Mouse (Mus musculus) erythroblast, embryonic 14.5 days (primary cell): Measurements from ENCODE around the gene Fanca. TPM values are rescaled to one million over a fixed set of nuclear protein-coding genes. Genes with fewer than 3 reads are reported as not detected.

Experiments
- H3K27me3 ChIP-seq: 2 replicates; pipeline ENCODE4 v1.6.1; 2012; ENCODE audit warnings: inconsistent platforms; ENCODE audit not compliant: control insufficient read depth
- H3K36me3 ChIP-seq: 2 replicates; pipeline ENCODE4 v1.6.1; 2012; ENCODE audit warnings: mild to moderate bottlenecking, inconsistent platforms; ENCODE audit not compliant: control insufficient read depth
- H3K4me1 ChIP-seq: 2 replicates; pipeline ENCODE4 v1.6.1; 2012; ENCODE audit warnings: inconsistent platforms; ENCODE audit not compliant: control insufficient read depth
- H3K4me3 ChIP-seq: replicated peaks from 2 replicates; pipeline ENCODE3; 2012; ENCODE audit warnings: moderate library complexity, mild to moderate bottlenecking, inconsistent platforms
- H3K9me3 ChIP-seq: 2 replicates; pipeline ENCODE4 v1.6.1; 2012; ENCODE audit warnings: low read length, inconsistent platforms, mixed read lengths; ENCODE audit not compliant: control insufficient read depth
- GATA1 ChIP-seq: IDR thresholded peaks from 2 replicates; pipeline ENCODE4 v1.6.1; 2012; ENCODE audit warnings: low read length, inconsistent platforms, mixed read lengths
- TAL1 ChIP-seq: IDR thresholded peaks from 3 replicates; pipeline ENCODE4 v1.6.1; 2012; ENCODE audit warnings: low read length, inconsistent platforms, mixed read lengths
- polyA plus RNA-seq: library from polyadenylated mRNA; stranded (reverse); fragments of >175 nt; gene quantifications from 2 replicates; pipeline ENCODE4 v1.2.3, GENCODE M21; 2012

The Fanca gene
- polyA plus RNA-seq, 1 experiment = 9.7 TPM

GRCm38 (mm10) chr8:123345135-123345534 is 26.8 kb upstream of the Fanca start:
- TF ChIP-seq GATA1 (no peak), TAL1 (no peak)
- peaks cover under 1% of the 10 kb centered on the region for H3K9me3 ChIP-seq
- H3K27me3 ChIP-seq = no peaks in the 10 kb centered on the region

GRCm38 (mm10) chr8:123343422-123343821 is 25.0 kb upstream of the Fanca start:
- H3K27me3 ChIP-seq = no peaks in the 10 kb centered on the region
- TF ChIP-seq TAL1 = no peak
- no peak for TF ChIP-seq GATA1
- H3K4me3 ChIP-seq = no peak overlapping the region
- peaks cover 34% of the 10 kb centered on the region for H3K4me1 ChIP-seq
- H3K9me3 ChIP-seq = peaks cover 3% of the 10 kb centered on the region
- H3K36me3 ChIP-seq = no peaks in the 10 kb centered on the region

More at GRCm38 (mm10) chr8:123345135-123345534, 26.8 kb upstream of the Fanca start:
- H3K36me3 ChIP-seq = no peaks in the 10 kb centered on the region
- no peak overlapping the region for H3K4me3 ChIP-seq
- H3K4me1 ChIP-seq = peaks cover 42% of the 10 kb centered on the region

- Histone ChIP-seq H3K36me3 (no peaks in the 10 kb centered on the region), H3K27me3 (no peaks in the 10 kb centered on the region), H3K9me3 (peaks cover 3% of the 10 kb centered on the region), H3K4me1 (peaks cover 29% of the 10 kb centered on the region), H3K4me3 (no peak overlapping the region)
- TF ChIP-seq GATA1 = no peak
Observed at GRCm38 (mm10) chr8:123342911-123343310, 24.5 kb upstream of the Fanca start.

GRCm38 (mm10) chr8:123342253-123342652 is 23.9 kb upstream of the Fanca start:
- Histone ChIP-seq H3K4me1 (peaks cover 24% of the 10 kb centered on the region), H3K27me3 (no peaks in the 10 kb centered on the region), H3K36me3 (no peaks in the 10 kb centered on the region), H3K4me3 (no peak overlapping the region), H3K9me3 (peaks cover 3% of the 10 kb centered on the region)
- TF ChIP-seq GATA1 = no peak
- TF ChIP-seq TAL1 = no peak

- TF ChIP-seq TAL1 (no peak), GATA1 (no peak)
- peaks cover 21% of the 10 kb centered on the region for H3K4me1 ChIP-seq
Observed at GRCm38 (mm10) chr8:123341040-123342015, 23.0 kb upstream of the Fanca start.

GRCm38 (mm10) chr8:123340071-123340470 is 21.7 kb upstream of the Fanca start:
- Histone ChIP-seq H3K4me1 (peaks cover 12% of the 10 kb centered on the region), H3K36me3 (no peaks in the 10 kb centered on the region), H3K4me3 (no peak overlapping the region), H3K9me3 (peaks cover 3% of the 10 kb centered on the region), H3K27me3 (no peaks in the 10 kb centered on the region)
- TF ChIP-seq TAL1 (no peak), GATA1 (no peak)

More at GRCm38 (mm10) chr8:123341040-123342015, 23.0 kb upstream of the Fanca start:
- Histone ChIP-seq H3K36me3 (no peaks in the 10 kb centered on the region), H3K4me3 (no peak overlapping the region), H3K9me3 (peaks cover 3% of the 10 kb centered on the region), H3K27me3 (no peaks in the 10 kb centered on the region)

GRCm38 (mm10) chr8:123337475-123337874 is 19.1 kb upstream of the Fanca start:
- peaks cover 19% of the 10 kb centered on the region for H3K27me3 ChIP-seq
- peaks cover 3% of the 10 kb centered on the region for H3K9me3 ChIP-seq
- no peak for TF ChIP-seq TAL1
- TF ChIP-seq GATA1 = no peak
- no peaks in the 10 kb centered on the region for H3K36me3 ChIP-seq
- H3K4me3 ChIP-seq = no peak overlapping the region
- H3K4me1 ChIP-seq = peaks cover 27% of the 10 kb centered on the region

GRCm38 (mm10) chr8:123334467-123334866 is 16.1 kb upstream of the Fanca start:
- Histone ChIP-seq H3K4me3 (no peak overlapping the region), H3K27me3 (peaks cover 19% of the 10 kb centered on the region), H3K36me3 (no peaks in the 10 kb centered on the region), H3K4me1 (peaks cover 41% of the 10 kb centered on the region), H3K9me3 (no peaks in the 10 kb centered on the region)
- TF ChIP-seq TAL1 (no peak), GATA1 (no peak)

- Histone ChIP-seq H3K4me3 (no peak overlapping the region), H3K9me3 (no peaks in the 10 kb centered on the region), H3K4me1 (peaks cover 46% of the 10 kb centered on the region), H3K36me3 (no peaks in the 10 kb centered on the region), H3K27me3 (peaks cover 19% of the 10 kb centered on the region)
- TF ChIP-seq TAL1 = no peak
- TF ChIP-seq GATA1 = no peak
Observed at GRCm38 (mm10) chr8:123333864-123334263, 15.5 kb upstream of the Fanca start.
